Mouse (Mus musculus): ENCODE results near the gene Fam169a.
"Not testable (repeated sequence)": the region's sequence is repeated elsewhere in the genome, so short reads cannot be mapped to it uniquely, and the experiment has no call there.

Fam169a gene

DNA sequence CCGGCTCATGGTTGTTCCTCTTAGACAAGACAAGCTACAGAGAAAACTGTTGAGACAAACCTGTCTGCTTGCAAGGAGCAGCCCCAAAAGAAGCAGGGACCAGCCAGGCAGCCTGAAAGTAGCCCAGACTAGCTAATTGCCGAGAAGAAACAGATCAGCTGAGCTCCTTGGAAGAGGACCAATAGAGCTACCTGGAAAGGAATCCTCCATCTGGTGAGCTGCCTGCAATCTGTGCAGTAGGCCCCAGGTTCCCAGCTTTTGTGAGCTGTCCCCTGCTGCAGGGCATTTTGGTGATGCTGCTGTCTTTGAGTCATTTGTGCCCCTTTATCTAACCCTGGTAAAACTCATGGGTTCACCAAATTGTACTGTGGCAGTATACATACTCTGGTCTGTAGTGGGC, 13.1 kb downstream of the Fam169a start:
- no peak for DNase-seq (ENCODE audit: low spot score)

DNA sequence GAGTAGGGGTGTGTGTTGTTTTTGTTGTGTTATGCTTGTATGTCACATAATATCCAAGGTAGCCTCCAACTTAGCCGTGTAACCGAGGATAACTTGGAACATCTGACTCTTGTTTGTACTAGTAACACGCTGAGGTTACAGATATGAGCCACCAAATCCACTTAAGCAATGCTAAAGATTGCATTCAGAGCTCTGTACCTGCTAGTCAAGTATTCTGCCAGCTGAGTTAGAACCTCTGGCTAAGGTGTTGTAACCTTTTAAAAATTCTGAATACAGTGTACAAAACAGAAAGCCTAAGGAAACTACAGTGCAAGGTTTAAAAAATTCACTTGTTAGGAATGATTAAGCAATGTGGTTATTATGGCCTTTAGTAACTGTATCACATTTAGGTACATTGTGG, 13.5 kb downstream of the Fam169a start:
- no peak for DNase-seq (ENCODE audit: low spot score)

DNA sequence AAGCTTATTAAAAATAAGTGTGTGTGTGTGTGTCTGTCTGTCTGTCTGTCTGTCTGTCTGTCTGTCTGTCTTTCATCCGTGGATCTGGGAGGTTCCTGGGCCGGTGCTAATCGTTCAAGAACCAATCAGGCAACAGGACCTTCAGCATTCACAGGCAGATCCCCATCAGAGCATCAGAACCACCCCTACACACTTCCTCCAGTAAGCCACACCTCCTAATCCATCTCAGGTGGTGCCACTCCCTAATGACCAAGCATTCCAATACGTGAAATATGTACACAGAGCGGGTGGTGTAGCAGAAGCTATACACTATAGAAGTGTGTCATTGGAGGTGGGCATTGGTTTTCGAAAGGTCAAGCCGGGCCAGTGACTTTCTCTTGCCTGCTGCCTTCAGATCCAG, 15.3 kb downstream of the Fam169a start:
- DNase-seq (ENCODE audit: low spot score), result no peak

DNA sequence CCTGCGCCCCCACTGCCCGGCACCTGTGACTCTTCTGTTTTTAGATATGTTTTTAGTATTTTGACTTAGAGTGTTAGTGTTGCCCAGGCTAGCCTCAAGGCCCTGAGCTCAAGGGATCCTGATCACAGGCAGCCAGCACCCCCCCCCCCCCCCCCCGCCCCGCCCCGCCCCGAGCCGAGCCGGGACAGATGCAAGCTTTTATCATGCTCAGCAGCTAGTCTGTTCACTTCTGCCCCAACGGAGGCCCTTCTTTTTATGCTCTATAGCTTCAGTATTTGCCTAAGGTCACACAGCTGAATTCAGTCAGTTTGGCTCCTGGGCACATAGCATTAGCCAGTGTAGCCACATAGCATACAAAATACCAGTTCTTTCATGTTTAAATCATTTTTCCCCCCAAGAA, 19.2 kb downstream of the Fam169a start:
- DNase-seq (ENCODE audit: low spot score), result no peak

DNA sequence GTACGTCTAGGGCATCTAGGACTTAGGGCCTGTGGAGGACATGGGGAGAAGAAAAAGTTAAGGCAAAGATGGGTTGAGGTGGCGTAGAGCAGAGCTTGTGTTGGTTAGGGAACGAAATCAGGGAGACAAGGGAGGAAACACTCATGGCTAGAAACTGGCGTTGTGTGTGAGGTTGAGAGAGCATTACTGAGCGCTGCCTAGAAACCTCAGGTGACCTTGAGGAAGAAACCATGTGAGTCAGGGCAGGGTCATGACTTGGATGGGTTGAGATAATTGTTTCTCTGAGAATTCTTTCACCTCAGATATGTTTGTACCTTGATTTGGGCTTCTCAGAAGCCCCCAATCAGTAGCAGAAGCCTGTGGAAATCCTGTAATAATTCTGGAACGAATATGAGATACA, 20.3 kb downstream of the Fam169a start:
- no peak for DNase-seq (ENCODE audit: low spot score)

DNA sequence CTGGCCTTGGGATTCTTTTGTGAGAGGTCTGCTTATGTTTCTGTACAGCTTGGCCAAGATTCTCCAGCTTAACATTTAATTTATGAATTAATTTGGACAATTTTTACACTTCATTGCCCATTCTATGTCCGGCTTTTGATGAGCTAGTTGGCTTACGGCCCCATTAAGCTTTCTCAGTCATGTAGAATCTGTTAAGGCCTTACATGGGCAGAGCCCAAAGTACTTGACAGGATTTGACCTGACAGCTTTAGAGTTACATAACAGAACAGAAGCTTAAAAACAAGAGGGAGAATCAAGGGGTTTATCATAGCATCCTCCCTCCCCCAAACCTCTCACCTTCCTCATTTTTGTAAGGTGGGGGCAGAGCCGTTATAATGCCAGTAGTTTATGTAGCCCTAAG, 21.1 kb downstream of the Fam169a start:
- no peak for DNase-seq (ENCODE audit: low spot score)

DNA sequence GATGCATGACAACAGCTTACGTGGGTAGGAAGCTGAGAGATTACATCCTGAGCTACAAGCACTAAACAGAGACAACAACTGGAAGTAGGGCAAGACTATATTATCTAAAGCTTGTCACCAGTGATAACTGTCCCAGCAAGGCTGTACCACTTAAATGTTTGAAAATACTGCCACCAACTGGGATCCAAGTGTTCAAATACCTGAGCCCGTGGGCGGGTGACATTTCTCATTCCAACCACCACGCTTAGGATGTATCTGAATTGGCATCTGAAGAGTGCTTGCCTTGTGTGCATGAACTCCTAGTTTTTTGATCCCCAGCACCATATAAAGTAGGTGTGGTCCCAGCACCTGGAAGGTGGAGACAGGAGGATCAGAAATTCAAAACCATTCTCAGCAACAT, 28.6 kb downstream of the Fam169a start:
- no peak for DNase-seq (ENCODE audit: low spot score)

DNA sequence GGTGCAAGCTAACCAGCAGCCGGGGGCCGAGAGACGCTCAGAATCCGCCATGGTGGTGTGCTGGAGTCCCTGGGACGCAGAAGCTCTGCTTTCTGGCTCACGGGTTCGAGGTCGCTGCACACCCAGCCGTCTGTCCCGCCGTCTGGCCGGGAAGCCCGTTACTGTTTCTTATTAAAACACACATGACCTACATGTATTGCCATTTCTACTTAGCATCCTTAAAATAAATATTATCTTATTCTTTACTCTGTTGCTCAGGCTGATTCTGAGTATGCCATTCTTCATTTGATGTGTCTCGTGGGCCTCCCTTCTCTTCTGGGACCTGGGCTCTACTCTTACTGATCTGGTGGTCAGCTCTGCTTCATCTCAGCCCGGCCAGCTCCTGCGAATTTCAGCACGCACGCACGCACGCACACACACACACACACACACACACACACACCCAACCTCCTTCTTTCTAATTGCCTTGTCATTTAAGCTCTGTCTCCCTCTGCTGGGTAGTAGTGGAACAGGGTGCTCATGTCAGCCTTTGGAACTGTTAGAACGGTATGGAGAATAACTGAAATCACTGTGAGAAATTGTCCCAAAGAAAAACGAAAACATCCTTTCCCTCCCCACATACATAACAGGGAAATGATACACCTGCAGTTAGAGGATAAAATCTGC, 32.2 kb downstream of the Fam169a start, which contains the start of gene Gm6169:
TSS of gene Gm6169 (minus strand) at position 51 of the 666 bp plus-strand sequence.
- DNase-seq (ENCODE audit: low spot score), result peak; percentile 48

DNA sequence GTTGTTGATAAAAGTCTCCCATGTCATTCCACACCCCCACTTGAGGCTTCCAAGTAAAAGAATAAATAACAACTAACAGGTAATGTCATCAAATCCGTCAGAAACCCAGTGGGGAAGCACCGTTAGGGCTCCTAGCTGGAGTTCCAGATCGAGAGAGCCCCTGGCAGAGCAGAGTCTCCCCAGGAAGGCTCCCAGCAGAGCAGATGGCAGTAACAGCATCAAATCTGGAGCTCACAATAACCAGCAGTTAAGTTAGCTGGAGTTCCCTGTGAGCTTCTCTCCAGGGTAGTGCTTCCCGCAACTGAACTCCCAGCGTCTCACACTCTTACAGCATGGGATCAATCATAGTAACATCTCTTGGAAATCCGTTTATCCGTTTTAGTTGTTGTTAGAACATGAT, 37.9 kb downstream of the Fam169a start:
- no peak for DNase-seq (ENCODE audit: low spot score)

DNA sequence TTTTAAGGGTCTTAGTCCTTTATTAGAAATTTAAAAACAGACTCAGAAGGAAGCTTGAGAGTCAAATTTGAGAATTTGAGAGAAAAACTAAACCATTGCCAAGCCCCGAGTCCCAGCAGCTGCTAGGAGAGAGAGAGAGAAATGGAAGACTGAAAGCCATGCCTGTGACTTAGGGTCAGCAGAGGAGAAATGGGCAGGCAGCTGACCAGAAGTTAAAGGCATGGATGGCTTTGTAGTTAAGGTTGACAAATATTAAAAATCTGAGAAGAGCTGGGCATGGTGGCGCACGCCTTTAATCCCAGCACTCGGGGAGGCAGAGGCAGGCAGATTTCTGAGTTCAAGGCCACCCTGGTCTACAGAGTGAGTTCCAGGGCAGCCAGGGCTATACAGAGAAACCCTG, 40.6 kb downstream of the Fam169a start:
- not testable (repeated sequence) for DNase-seq (ENCODE audit: low spot score)

DNA sequence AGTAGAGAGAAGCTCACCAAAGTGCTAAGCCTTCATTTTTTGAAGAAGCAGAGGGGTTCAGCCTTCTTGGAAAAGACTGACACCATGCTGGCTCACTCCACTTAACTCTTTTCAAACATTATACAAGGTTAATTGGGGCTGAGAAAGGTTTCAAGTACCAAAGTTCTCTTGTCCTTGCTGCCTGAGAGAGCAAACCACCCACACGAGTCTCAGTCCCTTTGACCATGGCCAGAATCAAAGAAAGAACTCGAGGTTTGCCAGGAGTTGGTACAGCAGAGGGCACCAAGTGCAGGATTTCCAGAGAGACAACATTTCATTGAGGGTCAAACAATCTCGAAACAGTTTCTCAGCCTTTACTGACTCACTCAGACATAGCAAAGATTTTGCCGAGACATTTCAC, 42.0 kb downstream of the Fam169a start:
- no peak for DNase-seq (ENCODE audit: low spot score)

DNA sequence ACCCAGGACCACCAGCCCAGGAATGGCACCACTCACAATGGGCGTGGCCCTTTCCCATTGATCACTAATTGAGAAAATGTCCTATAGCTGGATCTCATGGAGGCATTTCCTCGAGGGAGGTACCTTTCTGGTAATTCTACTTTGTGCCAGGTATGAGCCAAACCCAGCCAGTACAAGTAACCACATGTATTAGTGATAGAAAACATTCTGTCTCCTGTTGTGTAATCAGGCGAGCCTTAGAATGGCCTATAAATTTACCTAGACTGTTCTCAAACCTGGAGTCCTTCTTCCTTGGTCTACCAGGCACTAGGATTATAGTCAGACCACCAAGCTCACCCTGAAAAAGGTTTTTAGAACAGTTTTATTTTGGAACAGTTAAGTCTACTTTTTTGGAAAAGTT, 54.3 kb downstream of the Fam169a start:
- DNase-seq (ENCODE audit: low spot score), result no peak

DNA sequence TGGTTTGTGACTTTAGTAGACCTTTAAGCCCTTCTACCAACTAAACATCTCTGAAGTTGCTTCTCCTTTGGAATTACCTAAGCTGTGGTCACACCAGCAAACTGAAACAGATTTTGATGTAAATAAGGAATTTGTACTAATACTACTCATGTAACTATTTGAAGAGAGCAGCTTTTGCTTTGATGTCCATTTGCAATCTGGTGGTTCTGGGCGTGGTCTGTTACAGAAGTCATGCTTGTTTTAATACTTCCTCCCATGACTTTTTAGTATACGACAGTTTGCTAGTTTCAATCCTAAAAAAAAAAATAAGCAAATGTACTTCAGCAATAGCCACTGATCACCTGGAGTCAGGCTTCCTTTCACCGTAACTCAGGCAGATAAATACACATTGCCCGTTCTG, 62.6 kb downstream of the Fam169a start:
- DNase-seq (ENCODE audit: low spot score), result not testable (repeated sequence)

DNA sequence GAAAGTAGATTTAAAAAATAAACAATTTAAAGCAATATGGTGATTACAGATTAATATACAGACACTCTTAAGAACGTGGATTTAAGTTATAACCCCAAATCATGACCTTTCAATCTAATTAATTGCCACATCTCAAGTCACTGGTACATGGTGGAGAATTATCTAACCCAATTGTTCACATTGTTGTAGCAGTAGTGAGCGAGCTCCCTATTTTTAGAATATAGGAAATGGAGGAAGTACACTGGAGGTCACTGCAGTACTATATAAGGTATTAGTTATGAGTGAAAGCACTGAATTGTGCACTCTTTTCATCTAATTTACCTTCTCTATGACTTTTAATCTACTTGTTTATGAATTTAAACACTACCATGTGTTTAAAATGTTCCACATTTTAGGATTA, 63.3 kb downstream of the Fam169a start:
- DNase-seq (ENCODE audit: low spot score), result not testable (repeated sequence)

DNA sequence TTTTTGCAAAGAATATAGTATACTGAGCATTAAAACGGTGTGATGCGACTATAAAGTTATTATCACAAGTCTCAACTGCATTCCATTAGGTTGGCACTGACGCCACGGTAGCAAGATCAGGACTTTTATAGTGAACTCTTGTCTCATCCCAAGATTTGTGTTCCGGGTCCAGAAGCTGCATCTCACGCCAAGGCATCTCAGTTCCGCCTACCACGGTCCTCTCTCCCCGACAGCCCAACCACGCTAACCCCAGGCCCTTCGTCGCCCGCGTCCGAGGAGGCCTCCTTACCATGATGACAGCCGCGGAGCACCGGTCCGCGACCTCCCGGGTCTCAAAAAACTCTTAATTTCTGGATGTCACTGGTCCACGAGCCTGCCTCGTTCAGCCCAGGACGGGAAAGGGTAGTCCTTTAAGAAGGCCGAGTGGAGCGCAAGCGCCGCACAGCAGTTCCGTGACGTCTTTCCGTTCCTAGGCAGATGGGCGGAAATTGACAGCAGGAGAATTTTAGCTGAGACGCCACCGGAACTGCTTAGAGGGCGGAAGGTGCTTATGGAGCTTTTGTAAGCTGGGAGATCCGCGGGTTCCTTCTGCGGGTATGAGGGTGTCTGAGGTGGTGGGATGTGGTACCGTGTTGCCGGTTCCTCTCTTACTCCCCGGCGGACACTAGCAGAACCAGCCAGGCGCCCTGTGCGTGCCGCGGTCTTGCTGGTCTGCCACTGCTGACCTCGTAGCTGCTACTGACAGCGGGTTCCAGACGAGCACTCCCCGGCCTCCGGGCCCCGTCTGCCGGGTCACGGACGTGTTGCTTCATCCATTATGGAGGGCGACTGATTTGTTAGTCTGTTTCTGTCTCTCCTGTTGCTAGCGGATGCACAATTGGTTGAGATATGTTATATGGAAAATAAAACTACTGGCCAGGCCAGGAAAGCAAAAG, 70.6 kb downstream of the Fam169a start, which contains the start of the genes Gfm2 and Nsa2:
TSS of gene Gfm2 (plus strand) at position 472 of the 935 bp plus-strand sequence.
TSS of gene Nsa2 (minus strand) at position 472 of the 935 bp plus-strand sequence.
- DNase-seq (ENCODE audit: low spot score), result peak; percentile 86

DNA sequence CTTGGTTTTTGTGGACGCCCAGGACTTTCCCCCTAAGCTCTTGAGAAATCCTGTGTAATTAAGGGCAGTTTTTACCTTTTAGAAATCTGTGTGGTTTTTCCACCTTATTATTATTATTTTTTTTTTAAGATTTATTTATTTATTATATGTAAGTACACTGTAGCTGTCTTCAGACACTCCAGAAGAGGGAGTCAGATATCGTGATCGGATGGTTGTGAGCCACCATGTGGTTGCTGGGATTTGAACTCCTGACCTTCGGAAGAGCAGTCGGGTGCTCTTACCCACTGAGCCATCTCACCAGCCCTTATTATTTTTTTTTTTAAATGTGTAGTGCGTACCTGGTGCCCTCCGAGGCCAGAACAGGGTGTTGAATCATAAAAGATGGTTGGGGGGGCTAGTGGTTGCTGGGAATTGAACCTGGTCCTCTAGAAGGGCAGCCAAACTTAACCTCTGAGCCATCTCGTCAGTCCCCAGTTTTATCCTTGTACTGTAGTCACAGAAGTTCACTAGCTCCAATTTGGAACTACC, 71.4 kb downstream of the Fam169a start:
- not testable (repeated sequence) for DNase-seq (ENCODE audit: low spot score)

DNA sequence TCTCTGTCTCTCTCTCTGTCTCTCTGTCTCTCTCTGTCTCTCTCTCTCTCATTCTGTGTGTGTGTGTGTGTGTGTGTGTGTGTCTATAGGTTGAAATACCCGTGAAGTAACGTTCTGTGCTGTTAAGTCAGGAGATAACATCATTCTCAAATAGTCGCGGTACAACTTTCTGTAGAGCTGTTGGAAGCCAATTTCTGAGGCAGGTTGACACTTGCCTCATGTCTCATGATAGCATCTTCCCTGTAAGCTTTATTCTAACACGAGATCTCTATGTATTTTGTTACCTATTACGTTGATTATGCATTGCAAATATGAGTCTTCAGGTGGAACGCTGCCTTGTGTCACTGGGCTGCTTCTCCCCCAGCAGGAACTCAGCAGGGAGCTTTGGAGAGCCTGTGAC, 75.2 kb downstream of the Fam169a start:
- DNase-seq (ENCODE audit: low spot score), result no peak

DNA sequence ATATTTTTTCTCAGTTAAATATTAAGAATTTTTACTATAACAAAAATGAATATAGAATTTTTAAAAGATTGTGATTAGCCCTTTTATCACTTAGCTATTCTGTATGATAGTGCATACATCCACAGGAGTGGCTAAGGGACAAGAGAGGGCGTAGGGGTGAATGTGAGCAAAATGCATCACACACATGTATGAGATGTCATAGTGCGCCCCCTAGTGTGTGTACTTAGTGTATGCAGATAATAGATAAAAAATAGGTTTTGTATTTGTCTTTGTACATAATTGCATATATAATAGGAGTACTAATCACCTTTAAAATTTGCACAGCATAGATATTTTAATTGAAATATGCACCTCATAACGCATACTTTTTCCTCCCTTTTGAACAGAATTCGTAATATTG, 78.7 kb downstream of the Fam169a start:
- DNase-seq (ENCODE audit: low spot score), result no peak

DNA sequence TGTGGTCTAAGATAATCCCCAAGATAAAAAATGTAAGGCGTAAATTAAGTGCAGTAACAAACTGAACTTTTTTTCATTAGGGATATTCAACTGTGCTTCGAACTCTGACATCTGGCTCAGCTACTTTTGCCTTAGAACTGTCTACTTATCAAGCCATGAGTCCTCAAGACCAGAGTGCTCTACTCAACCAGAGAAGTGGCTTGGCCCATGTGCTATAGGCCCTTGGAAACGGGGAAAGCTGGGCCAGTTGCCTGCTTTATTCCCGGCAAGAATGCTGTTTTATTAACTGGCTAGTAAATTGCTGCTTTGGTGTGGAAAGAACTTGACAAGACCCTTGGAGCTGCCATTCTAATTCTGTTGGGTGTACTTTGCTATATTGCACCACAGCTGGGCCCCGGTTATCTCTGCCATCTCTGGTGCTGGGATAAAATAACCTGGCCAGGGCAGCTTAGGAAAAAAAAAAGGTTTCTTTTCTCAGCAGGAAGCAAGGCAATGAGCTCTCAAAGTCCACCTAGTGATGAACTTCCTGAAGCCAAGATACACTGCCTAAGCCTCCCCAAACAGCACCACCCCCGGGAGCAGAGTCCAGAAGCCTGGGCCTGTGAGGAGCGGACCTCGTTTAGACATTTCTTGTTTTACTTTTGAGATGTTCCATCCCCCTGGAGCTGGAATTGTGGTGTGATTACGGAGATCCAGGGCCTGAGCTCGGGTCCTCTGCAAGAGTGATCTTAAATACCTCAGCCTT, 108.6 kb downstream of the Fam169a start:
- no peak for DNase-seq (ENCODE audit: low spot score)

DNA sequence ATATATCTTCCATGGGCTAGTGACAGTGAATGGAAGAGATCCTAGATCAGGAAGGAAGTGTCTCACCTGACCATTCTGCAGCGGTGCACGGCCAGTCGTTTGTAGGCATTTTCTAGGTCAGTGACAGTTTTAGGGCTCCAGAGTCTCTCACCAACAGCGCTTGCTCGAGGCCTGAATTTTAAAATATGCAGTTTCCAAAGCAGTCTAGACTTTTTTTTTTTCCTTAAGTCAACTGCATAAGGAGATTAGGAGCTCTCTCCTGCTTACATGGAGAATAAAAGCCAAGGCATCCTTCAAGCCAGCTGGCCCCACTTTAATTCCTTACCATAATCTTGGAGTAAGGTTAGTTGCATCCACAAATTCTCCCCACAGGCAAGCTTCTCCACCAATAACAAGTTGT, 109.6 kb downstream of the Fam169a start:
- DNase-seq (ENCODE audit: low spot score), result no peak

DNA sequence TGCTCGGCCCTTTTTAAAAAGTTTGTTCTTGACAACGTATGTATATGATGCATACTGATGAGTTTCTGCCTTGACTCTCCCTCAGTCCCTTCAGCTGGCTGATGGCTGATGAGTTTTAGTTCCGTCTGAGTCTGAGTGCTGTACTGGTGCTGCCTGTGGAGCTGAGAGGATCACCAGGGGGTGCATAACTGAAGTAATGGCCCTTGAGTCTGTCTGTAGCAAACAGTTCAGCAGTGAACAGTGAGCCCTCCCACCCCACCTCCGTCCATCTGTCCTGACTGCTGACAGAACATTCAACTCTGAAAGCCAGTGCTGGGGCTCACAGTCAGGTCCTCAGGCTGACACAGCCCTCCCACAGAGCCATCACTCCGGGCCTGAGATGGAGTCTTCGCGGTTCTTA, 111.9 kb downstream of the Fam169a start:
- DNase-seq (ENCODE audit: low spot score), result no peak
